Mouse (Mus musculus) liver, embryonic 15.5 days (tissue): ENCODE measurements around the gene Parp9. TPM values are rescaled to one million over a fixed set of nuclear protein-coding genes. Genes with fewer than 3 reads are reported as not detected.
"Not testable (repeated sequence)": the region's sequence is repeated elsewhere in the genome, so short reads cannot be mapped to it uniquely, and the experiment has no call there.

Source experiments
- ATAC-seq: fragments of 200-750 bp; cut with Nextera tagmentation; 2 replicates; pipeline ENCODE4 v1.8.0; 2017; ENCODE audit warnings: moderate number of reproducible peaks, mild to moderate bottlenecking, moderate library complexity; ENCODE audit not compliant: insufficient read depth
- H3K27ac ChIP-seq: fragments of 300-500 bp; sonication (generic); replicated peaks from 2 replicates; pipeline ENCODE4 v1.5.1; 2015; ENCODE audit warnings: mild to moderate bottlenecking, inconsistent platforms
- H3K27me3 ChIP-seq: fragments of 300-500 bp; sonication (generic); 2 replicates; pipeline ENCODE4 v1.6.1; 2015; ENCODE audit warnings: mild to moderate bottlenecking, inconsistent platforms
- H3K36me3 ChIP-seq: fragments of 300-500 bp; sonication (generic); replicated peaks from 2 replicates; pipeline ENCODE4 v1.6.1; 2015; ENCODE audit warnings: moderate library complexity, mild to moderate bottlenecking, inconsistent platforms
- H3K4me1 ChIP-seq: fragments of 300-500 bp; sonication (generic); replicated peaks from 2 replicates; pipeline ENCODE4 v1.6.1; 2015; ENCODE audit warnings: inconsistent platforms
- H3K4me2 ChIP-seq: fragments of 300-500 bp; sonication (generic); 2 replicates; pipeline ENCODE4 v1.6.1; 2015; ENCODE audit warnings: moderate library complexity, mild to moderate bottlenecking, inconsistent platforms
- H3K4me3 ChIP-seq: fragments of 300-500 bp; sonication (generic); replicated peaks from 2 replicates; pipeline ENCODE4 v1.5.1; 2015; ENCODE audit warnings: mild to moderate bottlenecking, inconsistent platforms
- H3K9ac ChIP-seq: fragments of 300-500 bp; sonication (generic); 2 replicates; pipeline ENCODE4 v1.6.1; 2015; ENCODE audit warnings: moderate library complexity, mild to moderate bottlenecking, inconsistent platforms
- H3K9me3 ChIP-seq: fragments of 300-500 bp; sonication (generic); replicated peaks from 2 replicates; pipeline ENCODE4 v1.6.1; 2016; ENCODE audit warnings: inconsistent platforms
- WGBS: fragments of 180-500 bp; shearing (Covaris S2); methylation state at CpG from one replicate; pipeline ENCODE4 v1.1.7; 2015; ENCODE audit warnings: mixed read lengths; ENCODE audit not compliant: insufficient replicate concordance; 5-methylcytosine and 5-hydroxymethylcytosine counted together
- polyA plus RNA-seq: library from polyadenylated mRNA; unstranded; fragments of >200 nt; fragmentation: Nextera tagmentation; extraction: Ambion mirVana; gene quantifications from 2 replicates; pipeline ENCODE4 v1.2.1, GENCODE M21; 2015

Gene Parp9
- polyA plus RNA-seq, 1 experiment from 2014 or later, result 9.5 TPM

- Histone ChIP-seq H3K4me3 (no peak overlapping the region), H3K36me3 (peaks cover 40% of the 10 kb centered on the region), H3K27me3 (no peaks in the 10 kb centered on the region), H3K4me2 (no peak overlapping the region), H3K9me3 (no peaks in the 10 kb centered on the region), H3K27ac (no peak overlapping the region), H3K4me1 (no peaks in the 10 kb centered on the region), H3K9ac (no peak overlapping the region)
- ATAC-seq, result no peak
- 67% methylated on average over 2 of the region's 2 CpGs for WGBS
Observed at GRCm38 (mm10) chr16:35968149-35968548, 29.9 kb downstream of the Parp9 start.

- no peak overlapping the region for H3K9ac ChIP-seq
Observed at GRCm38 (mm10) chr16:35974021-35974420, 35.8 kb downstream of the Parp9 start.

GRCm38 (mm10) chr16:35978450-35978849 is 40.2 kb downstream of the Parp9 start, which contains the start of gene Kpna1:
Kpna1 (plus strand) TSS chr16:35978750.
- peaks cover 16% of the 10 kb centered on the region for H3K4me1 ChIP-seq
- not testable (repeated sequence) for H3K9me3 ChIP-seq, ATAC-seq, H3K27ac ChIP-seq, H3K27me3 ChIP-seq, H3K9ac ChIP-seq, H3K36me3 ChIP-seq, H3K4me3 ChIP-seq, H3K4me2 ChIP-seq
- 67% methylated on average over 1 of the region's 1 CpGs for WGBS

More at GRCm38 (mm10) chr16:35974021-35974420, 35.8 kb downstream of the Parp9 start:
- Histone ChIP-seq H3K4me3 (no peak overlapping the region), H3K4me2 (no peak overlapping the region), H3K4me1 (no peaks in the 10 kb centered on the region), H3K9me3 (no peaks in the 10 kb centered on the region), H3K27me3 (no peaks in the 10 kb centered on the region), H3K36me3 (peaks cover 15% of the 10 kb centered on the region), H3K27ac (no peak overlapping the region)
- no peak for ATAC-seq
- 50% methylated on average over 1 of the region's 1 CpGs for WGBS

- Histone ChIP-seq H3K27ac (peak overlapping the region; percentile 100), H3K36me3 (no peaks in the 10 kb centered on the region), H3K9me3 (peaks cover 3% of the 10 kb centered on the region; the same call in 1 of the 2 replicates), H3K4me2 (peak overlapping the region; percentile 84), H3K9ac (no peak overlapping the region), H3K4me1 (peaks cover 36% of the 10 kb centered on the region), H3K4me3 (peak overlapping the region; percentile 0), H3K27me3 (no peaks in the 10 kb centered on the region)
- WGBS, result 34% methylated on average over 19 of the region's 19 CpGs
- peak; percentile 73 for ATAC-seq
Observed at GRCm38 (mm10) chr16:35981363-35981821, 43.1 kb downstream of the Parp9 start.

GRCm38 (mm10) chr16:35982506-35982901 is 44.2 kb downstream of the Parp9 start:
- H3K27me3 ChIP-seq, result no peaks in the 10 kb centered on the region
- ATAC-seq, result no peak
- peak overlapping the region; percentile 98 for H3K9ac ChIP-seq
- peak overlapping the region; percentile 88 for H3K4me3 ChIP-seq
- peaks cover 3% of the 10 kb centered on the region; the same call in 1 of the 2 replicates for H3K9me3 ChIP-seq
- H3K4me1 ChIP-seq, result peaks cover 42% of the 10 kb centered on the region
- 4% methylated on average over 15 of the region's 15 CpGs for WGBS
- H3K4me2 ChIP-seq, result peak overlapping the region; percentile 84
- no peaks in the 10 kb centered on the region for H3K36me3 ChIP-seq
- peak overlapping the region; percentile 100 for H3K27ac ChIP-seq

- H3K4me1 ChIP-seq, result peaks cover 46% of the 10 kb centered on the region
- ATAC-seq, result peak; percentile 84
- H3K4me3 ChIP-seq, result peak overlapping the region; percentile 88
- H3K9ac ChIP-seq, result peak overlapping the region; percentile 98
- WGBS, result under 1% methylated on average over 52 of the region's 54 CpGs
- peak overlapping the region; percentile 100 for H3K27ac ChIP-seq
- peak overlapping the region; percentile 84 for H3K4me2 ChIP-seq
- H3K9me3 ChIP-seq, result peaks cover 3% of the 10 kb centered on the region; the same call in 1 of the 2 replicates
- no peaks in the 10 kb centered on the region for H3K36me3 ChIP-seq
- no peaks in the 10 kb centered on the region for H3K27me3 ChIP-seq
Observed at GRCm38 (mm10) chr16:35982902-35983516, 44.7 kb downstream of the Parp9 start.

GRCm38 (mm10) chr16:35983517-35984101 is 45.3 kb downstream of the Parp9 start:
- ATAC-seq, result peak; percentile 74
- Histone ChIP-seq H3K9ac (peak overlapping the region; percentile 98), H3K9me3 (peaks cover 3% of the 10 kb centered on the region; the same call in 1 of the 2 replicates), H3K4me2 (peak overlapping the region; percentile 84), H3K36me3 (no peaks in the 10 kb centered on the region), H3K4me1 (peaks cover 46% of the 10 kb centered on the region), H3K4me3 (peak overlapping the region; percentile 88), H3K27me3 (no peaks in the 10 kb centered on the region), H3K27ac (peak overlapping the region; percentile 100)
- WGBS, result under 1% methylated on average over 70 of the region's 86 CpGs

- peaks cover 3% of the 10 kb centered on the region; the same call in 1 of the 2 replicates for H3K9me3 ChIP-seq
- peak overlapping the region; percentile 84 for H3K4me2 ChIP-seq
- peak overlapping the region; percentile 100 for H3K27ac ChIP-seq
- no peaks in the 10 kb centered on the region for H3K36me3 ChIP-seq
- H3K4me3 ChIP-seq, result peak overlapping the region; percentile 88
- ATAC-seq, result no peak
- H3K4me1 ChIP-seq, result peaks cover 46% of the 10 kb centered on the region
- H3K27me3 ChIP-seq, result no peaks in the 10 kb centered on the region
- WGBS, result 9% methylated on average over 3 of the region's 3 CpGs
- H3K9ac ChIP-seq, result peak overlapping the region; percentile 98
Observed at GRCm38 (mm10) chr16:35984471-35984870, 46.2 kb downstream of the Parp9 start.

- Histone ChIP-seq H3K9me3 (no peaks in the 10 kb centered on the region), H3K27ac (no peak overlapping the region), H3K4me2 (no peak overlapping the region), H3K36me3 (no peaks in the 10 kb centered on the region), H3K9ac (no peak overlapping the region), H3K4me3 (no peak overlapping the region), H3K27me3 (no peaks in the 10 kb centered on the region), H3K4me1 (peaks cover 31% of the 10 kb centered on the region)
- 58% methylated on average over 1 of the region's 1 CpGs for WGBS
- no peak for ATAC-seq
Observed at GRCm38 (mm10) chr16:35987930-35988329, 49.7 kb downstream of the Parp9 start.

GRCm38 (mm10) chr16:35992391-35992790 is 54.1 kb downstream of the Parp9 start:
- no peak overlapping the region for H3K4me2 ChIP-seq
- H3K27ac ChIP-seq, result no peak overlapping the region
- WGBS, result 58% methylated on average over 1 of the region's 1 CpGs
- no peaks in the 10 kb centered on the region for H3K9me3 ChIP-seq
- ATAC-seq, result no peak
- no peak overlapping the region for H3K9ac ChIP-seq
- H3K36me3 ChIP-seq, result no peaks in the 10 kb centered on the region
- H3K4me1 ChIP-seq, result peaks cover 5% of the 10 kb centered on the region; the same call in 1 of the 2 replicates
- H3K4me3 ChIP-seq, result no peak overlapping the region
- no peaks in the 10 kb centered on the region for H3K27me3 ChIP-seq

GRCm38 (mm10) chr16:35993316-35993715 is 55.0 kb downstream of the Parp9 start:
- H3K4me3 ChIP-seq, result no peak overlapping the region
- no peaks in the 10 kb centered on the region for H3K9me3 ChIP-seq
- no peaks in the 10 kb centered on the region for H3K36me3 ChIP-seq
- 0 out of 2 replicates have a peak, but pooled peaks cover 2% of the 10 kb centered on the region for H3K4me1 ChIP-seq
- H3K27me3 ChIP-seq, result no peaks in the 10 kb centered on the region
- WGBS, result 96% methylated on average over 3 of the region's 3 CpGs
- H3K4me2 ChIP-seq, result no peak overlapping the region
- no peak overlapping the region for H3K9ac ChIP-seq
- no peak for ATAC-seq
- no peak overlapping the region for H3K27ac ChIP-seq
